Mouse (Mus musculus) NIH3T3 (cell line): ENCODE measurements at regions not wholly inside any gene's neighbourhood (a gene's known extent, or its start where the extent isn't known, plus 50 kb on each side); places are given as distances from the start of the nearest gene placed in this dataset.

Source experiments
- DNase-seq: peaks from one replicate; pipeline ENCODE4 v3.0.0-alpha.2; 2012; ENCODE audit warnings: low read depth

DNA sequence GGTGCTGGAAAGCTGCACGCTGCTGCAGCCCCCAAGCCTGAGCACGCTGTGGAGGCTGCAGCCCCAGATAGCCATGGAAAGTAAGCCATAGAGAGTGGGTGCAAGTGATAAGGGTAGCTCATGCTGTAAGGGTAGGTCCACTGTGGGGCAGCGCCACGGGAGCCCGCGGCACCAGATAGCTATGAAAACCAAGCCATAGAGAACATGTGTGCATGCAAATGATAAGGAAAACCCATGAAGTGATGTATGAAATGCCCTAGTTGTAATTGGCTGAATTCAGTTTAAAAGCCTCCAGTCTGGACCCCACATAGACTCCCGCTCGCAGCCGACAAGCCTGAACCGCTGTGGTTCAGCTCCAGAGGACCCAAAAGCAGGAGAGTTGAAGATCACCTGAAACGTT lies 58.8 kb upstream of the L3mbtl3 start:
- DNase-seq: no peak

- no peak for DNase-seq
These were observed 64.9 kb upstream of the L3mbtl3 start for GRCm38 (mm10) chr10:26440720-26441119.

GRCm38 (mm10) chr10:26484311-26484710 lies 108.5 kb upstream of the L3mbtl3 start:
- no peak for DNase-seq

DNA sequence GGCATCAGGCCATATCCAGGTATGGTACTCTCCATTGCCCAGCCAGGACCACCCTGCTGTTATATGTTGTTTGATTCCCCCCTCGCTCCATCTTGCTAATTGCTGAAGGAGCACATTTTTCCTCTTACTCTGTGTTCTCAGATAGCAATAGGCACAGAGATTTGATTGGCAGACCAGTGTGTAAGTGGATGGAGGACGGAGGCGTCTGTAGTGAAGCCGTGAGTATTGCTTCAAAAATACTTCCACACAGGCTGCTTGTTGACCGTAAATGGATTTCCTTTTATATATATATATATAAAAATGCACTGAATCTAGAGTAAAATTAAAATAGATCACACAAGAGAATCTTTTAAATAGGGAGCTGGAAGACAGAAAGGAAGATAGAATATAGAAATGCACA lies 115.6 kb upstream of the L3mbtl3 start:
- no peak for DNase-seq

DNA sequence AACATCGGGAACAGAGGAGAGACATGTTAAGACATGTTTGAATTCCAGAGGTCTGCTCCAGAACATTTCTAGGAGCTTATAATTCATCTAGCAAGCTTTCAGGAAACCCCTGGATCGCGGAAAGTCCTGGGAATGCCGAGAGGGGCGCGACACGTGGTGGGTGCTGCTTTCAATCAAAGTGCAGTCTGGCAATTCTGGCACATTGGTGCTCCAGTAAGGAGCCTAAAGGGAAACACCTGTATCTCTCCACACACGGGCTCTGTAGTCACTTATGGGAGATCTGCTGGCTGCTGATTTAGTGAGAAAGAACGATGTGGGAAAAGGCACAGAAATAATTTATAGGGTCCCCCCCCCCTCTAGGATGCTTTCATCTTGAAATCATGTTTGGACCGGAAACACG lies 116.4 kb upstream of the L3mbtl3 start:
- DNase-seq: no peak

DNA sequence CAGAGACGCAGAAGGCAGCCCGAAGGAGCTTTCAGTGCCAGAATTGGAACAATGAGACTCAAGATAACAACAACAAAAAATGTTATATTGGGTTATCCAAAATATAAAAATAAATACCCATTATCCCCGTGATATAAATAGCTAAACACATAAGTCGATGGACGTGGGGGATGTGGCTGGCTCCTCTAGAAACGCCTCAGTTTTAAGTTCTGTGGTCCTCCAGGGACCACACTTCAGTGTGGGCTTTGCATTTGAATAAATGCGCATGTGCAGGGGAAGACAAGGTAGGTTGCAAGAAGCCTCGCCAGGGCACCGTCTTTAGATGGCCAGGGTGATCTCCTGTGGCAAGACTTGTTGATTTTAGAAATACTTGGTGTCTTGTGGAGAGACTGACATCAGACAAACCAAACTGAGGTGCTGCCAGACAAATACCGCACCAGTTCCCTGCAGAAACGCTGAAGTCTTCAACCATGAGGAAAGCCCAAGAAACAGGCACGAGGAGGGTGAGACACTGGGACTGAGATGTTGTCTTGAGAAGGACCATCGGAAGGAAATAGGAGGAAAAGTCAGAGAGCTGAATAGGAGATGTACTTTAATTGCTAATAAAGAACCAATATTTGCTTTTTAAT lies 117.2 kb upstream of the L3mbtl3 start:
- DNase-seq: no peak

GRCm38 (mm10) chr10:26493801-26494200 lies 118.0 kb upstream of the L3mbtl3 start:
- DNase-seq: no peak

- peak; percentile 80 for DNase-seq
These were observed 118.6 kb upstream of the L3mbtl3 start for GRCm38 (mm10) chr10:26494380-26494781.

DNA sequence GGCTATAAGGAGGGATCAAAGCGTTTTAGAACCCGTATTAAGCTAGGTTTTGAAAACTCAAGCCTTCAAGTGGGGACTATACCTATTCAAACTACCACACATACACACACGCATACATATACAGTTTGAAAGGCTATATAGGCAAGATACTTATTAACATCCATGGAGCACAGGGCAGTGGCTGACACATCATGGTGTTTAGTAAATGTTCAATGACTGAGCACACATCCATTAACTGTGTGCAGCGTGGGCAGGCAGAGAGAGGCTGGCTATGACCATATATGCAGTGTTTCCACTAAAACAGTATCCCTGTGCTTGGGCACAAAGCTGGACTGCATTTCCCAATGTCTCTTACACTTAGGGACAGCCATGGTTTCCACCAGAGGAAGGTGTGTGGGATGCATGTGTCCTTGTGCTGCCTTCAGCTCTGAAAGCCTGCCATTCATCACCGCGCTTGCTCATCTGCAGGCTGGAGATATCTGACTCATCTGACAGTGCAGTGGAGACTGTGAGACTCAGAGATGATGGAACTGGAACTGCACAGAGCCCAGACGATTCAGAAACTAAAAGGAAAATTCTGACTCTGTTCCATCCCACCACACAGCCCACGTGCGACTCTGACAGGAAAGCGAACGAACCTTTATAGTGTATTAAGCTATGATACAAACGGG lies 124.6 kb upstream of the L3mbtl3 start:
- peak; percentile 16 for DNase-seq

- DNase-seq: no peak
These were observed 145.1 kb upstream of the L3mbtl3 start for GRCm38 (mm10) chr10:26520879-26521278.

- DNase-seq: peak; percentile 22
These were observed 150.2 kb upstream of the L3mbtl3 start for GRCm38 (mm10) chr10:26525848-26526546.

- peak; percentile 40 for DNase-seq
These were observed 164.4 kb upstream of the L3mbtl3 start for GRCm38 (mm10) chr10:26540189-26540588.

DNA sequence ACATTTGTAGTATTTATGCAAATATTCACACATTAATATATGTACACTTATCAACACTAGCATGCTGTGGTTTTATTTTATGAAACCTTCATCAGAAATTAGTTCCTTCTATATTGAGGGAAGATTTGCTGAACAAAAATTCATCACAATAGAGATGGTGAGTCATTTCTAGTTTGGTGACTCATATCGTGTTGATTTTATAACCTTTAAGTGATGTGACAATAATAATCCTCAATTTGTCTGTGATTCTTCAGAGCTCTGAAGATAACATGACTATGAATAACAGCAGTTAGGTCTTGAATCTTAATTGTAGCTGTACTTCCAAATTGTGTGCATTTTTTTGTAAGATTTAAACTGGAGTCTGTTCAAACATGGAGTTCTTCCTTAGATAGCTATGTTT lies 168.3 kb upstream of the L3mbtl3 start:
- DNase-seq: no peak

DNA sequence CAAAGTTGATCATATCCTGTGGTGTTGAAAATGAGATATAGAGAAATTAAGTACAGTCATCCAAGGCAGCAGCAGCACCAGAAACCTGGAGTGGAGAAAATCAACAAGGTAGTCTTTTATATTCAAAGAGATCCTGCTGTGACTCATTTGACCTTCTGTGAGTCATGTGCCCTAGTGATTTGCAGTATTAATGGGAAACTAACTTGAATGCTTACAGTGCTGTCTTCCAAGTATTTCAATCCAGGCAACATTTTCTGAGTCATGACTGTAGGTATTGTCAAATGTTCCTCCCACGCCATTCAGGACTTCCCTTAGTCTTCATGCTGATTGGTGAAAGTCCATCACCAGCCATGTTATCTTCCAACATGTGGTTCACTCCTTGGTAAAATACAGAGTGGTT lies 169.0 kb upstream of the L3mbtl3 start:
- peak; percentile 78 for DNase-seq

GRCm38 (mm10) chr10:26556246-26556645 lies 180.5 kb upstream of the L3mbtl3 start:
- DNase-seq: no peak

DNA sequence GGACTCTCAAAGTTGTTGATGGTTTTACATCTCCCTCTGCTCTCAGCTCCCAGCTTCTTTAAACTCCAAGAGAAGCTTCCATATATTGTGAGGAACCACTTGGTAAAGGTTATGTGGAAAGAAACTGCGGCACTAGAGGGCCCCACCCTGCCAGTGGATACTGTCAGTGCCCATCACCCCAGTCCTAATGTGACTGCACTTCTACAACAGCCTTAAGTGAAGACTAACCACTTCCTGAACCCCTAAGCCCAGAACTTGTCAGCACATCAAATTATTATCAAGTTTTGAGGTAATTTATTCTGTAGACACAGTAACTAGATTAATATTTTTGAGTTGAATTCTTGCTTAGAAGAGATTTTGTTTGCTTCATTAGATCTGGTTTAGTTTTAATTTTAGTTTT lies 182.3 kb upstream of the L3mbtl3 start:
- DNase-seq: peak; percentile 28

DNA sequence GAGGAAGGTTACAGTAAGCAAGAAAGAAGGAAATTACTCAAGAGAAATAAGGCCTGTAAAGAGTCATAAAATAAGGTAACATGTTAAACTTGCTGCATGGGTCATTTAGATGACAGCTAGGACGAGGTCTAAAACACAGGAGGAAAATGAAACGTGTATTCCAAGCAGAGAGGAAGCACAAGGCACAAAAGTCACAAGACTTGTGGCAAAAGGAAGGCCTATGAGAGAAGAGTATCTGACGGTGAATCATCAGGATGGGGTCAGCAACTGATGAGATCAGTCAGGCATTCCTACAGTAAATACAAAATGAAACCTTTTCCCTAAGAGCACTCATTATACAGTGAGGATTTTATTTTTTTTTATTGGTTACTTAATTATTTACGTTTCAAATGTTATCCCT lies 183.6 kb upstream of the L3mbtl3 start:
- peak; percentile 48 for DNase-seq

DNA sequence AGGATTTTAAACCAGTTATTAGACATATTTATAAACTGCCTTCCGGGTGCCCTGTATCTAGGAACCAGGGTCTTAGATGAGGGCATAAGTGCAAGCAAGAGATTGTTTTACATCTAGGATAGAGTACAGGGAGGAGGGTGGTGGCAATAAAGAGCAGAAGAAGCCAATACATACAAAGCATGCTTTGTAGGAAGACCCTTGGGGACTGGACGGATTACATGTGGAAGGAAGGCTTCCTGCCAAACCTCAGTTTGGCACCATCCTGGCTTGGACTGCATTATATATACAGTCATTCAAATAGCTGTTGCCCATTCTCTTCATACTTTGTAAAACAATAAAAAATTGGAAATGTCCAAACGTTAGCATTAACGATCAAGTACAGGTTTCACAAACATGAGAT lies 184.7 kb upstream of the L3mbtl3 start:
- peak; percentile 96 for DNase-seq

GRCm38 (mm10) chr10:26564462-26564861 lies 188.7 kb upstream of the L3mbtl3 start:
- DNase-seq: peak; percentile 99

GRCm38 (mm10) chr10:26567613-26568012 lies 185.6 kb upstream of the Arhgap18 start:
- peak; percentile 32 for DNase-seq

GRCm38 (mm10) chr10:26570468-26570867 lies 182.8 kb upstream of the Arhgap18 start:
- no peak for DNase-seq

DNA sequence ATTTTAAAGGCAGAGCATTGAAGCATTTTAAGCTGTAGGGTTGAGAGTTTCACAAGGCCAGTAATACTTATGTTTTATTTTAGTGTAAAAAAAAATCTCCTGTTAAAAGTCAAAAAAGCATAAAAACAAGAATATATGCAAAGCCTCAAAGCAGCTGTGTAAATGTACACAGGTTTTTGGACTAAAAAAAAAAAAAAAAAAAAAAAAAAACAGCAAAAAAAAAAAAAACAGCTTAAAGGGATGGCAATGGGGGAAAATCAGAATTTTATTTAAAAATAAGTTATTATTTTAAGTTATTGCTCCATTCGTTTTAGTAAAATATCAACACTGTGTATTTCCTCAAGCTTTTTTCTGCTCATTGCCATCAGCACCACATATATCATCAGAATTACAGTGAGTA lies 181.8 kb upstream of the Arhgap18 start:
- no peak for DNase-seq

GRCm38 (mm10) chr10:26576153-26576552 lies 177.1 kb upstream of the Arhgap18 start:
- DNase-seq: no peak
